Mouse (Mus musculus): ENCODE results near the gene Vwa8. TPM values are rescaled to one million over a fixed set of nuclear protein-coding genes. Genes with fewer than 3 reads are reported as not detected.

The Vwa8 gene
- total and polyA plus RNA-seq, 2 experiments from 2014 or later = 8.1 to 19.5 TPM

DNA sequence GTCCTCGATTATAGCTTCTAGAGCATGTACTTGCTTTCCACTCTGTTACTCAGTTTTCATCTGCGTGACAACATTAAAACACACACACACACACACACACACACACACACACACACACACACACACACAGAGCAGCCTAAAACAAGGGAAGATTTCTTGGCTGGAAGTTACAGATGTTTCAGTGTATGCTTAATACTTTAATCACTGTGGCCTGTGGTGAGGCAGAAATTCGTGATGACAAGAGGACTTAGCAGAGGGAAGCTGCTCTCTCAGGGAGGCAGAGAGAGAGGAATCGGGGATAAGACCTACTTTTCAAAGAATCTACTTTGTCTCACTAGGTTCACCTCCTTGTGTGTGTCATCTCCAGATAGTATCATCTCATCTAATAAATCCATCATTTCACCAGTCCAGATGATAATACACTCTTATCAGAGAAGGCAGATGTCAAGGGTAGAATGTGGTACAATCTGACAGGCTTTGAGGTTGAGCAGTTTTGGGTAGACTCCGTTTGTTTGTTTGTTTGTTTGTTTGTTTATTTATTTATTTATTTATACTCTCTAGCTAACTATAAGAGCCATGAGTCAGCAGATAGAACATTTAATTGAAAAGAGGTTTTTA, 1.2 kb downstream of the Vwa8 start:
- Histone ChIP-seq H3K9ac (replicated peaks; ENCODE audit: low read length, poor library complexity, severe bottlenecking) (no peak overlapping the region), H3K27ac (ENCODE audit: low read depth, low read length) (no peak overlapping the region), H3K4me1 (ENCODE audit: insufficient read depth, low read length) (no peaks in the 10 kb centered on the region), H3K9me3 (ENCODE audit: low read length) (no peaks in the 10 kb centered on the region), H3K27me3 (ENCODE audit: insufficient read depth, low read length) (no peaks in the 10 kb centered on the region), H3K36me3 (ENCODE audit: insufficient read depth, low read length) (no peaks in the 10 kb centered on the region), H3K4me3 (ENCODE audit: low read depth, low read length) (no peak overlapping the region), H3K4me2 (ENCODE audit: low read depth, low read length, poor library complexity, severe bottlenecking) (peak overlapping the region; percentile 84)
- ATAC-seq (ENCODE audit: low FRiP score) = no peak
- 67% methylated on average over 5 of the region's 5 CpGs for WGBS
- TF ChIP-seq CTCF (IDR thresholded peaks at IDR 0.05) = no peak
- peak; percentile 6 for DNase-seq (ENCODE audit: low spot score)

DNA sequence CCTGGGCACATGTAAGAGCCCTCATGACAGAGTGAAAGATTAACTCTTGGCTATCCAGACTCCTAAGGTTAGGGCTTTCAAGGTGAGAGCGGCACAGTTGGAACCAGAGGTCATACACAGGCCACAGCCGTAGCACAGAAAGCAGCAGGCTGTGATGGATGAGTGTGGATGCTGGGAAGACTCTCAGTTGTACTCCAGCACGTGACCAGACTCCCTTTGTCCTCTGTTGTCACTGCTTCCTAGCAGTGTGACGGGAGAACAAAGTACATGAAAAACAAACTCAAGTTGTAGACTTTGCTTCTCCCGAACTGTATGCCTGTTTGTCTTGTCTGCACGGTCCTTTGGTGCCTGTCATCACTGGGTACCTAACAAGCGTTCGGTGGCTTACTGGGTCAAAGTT, 1.8 kb downstream of the Vwa8 start:
- H3K36me3 ChIP-seq (ENCODE audit: insufficient read depth, low read length) = no peaks in the 10 kb centered on the region
- H3K27me3 ChIP-seq (ENCODE audit: insufficient read depth, low read length) = no peaks in the 10 kb centered on the region
- H3K9ac ChIP-seq (replicated peaks; ENCODE audit: low read length, poor library complexity, severe bottlenecking) = no peak overlapping the region
- H3K4me2 ChIP-seq (ENCODE audit: low read depth, low read length, poor library complexity, severe bottlenecking) = 0 out of 2 replicates have a peak overlapping the region, but pooled peaks have one; percentile 4
- no peak for TF ChIP-seq CTCF (IDR thresholded peaks at IDR 0.05)
- ATAC-seq (ENCODE audit: low FRiP score) (no peak), DNase-seq (ENCODE audit: low spot score) (peak; percentile 8)
- no peaks in the 10 kb centered on the region for H3K9me3 ChIP-seq (ENCODE audit: low read length)
- no peak overlapping the region for H3K4me3 ChIP-seq (ENCODE audit: low read depth, low read length)
- H3K27ac ChIP-seq (ENCODE audit: low read depth, low read length) = no peak overlapping the region
- no peaks in the 10 kb centered on the region for H3K4me1 ChIP-seq (ENCODE audit: insufficient read depth, low read length)
- 30% methylated on average over 8 of the region's 8 CpGs for WGBS

DNA sequence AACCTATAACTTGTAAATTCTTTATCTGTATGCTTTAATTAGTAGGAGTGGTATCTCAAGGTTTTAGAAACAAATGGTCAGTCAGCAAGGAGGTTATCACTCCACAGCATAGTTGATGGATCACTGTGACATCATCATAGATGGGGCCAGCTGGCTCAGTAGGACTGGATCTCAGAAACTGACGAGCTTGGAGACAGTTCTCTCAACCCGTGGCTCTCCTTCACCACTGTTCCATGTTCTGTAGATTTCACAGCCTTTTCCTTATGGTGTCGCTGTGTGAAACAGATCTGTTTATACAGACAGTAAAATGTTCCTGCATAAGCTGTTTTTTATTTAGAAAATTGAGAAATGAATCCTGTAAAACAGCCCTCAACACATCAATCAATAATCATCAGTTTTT, 2.5 kb downstream of the Vwa8 start:
- Histone ChIP-seq H3K36me3 (ENCODE audit: insufficient read depth, low read length) (no peaks in the 10 kb centered on the region), H3K9ac (replicated peaks; ENCODE audit: low read length, poor library complexity, severe bottlenecking) (no peak overlapping the region), H3K4me1 (ENCODE audit: insufficient read depth, low read length) (no peaks in the 10 kb centered on the region), H3K27ac (ENCODE audit: low read depth, low read length) (no peak overlapping the region), H3K9me3 (ENCODE audit: low read length) (no peaks in the 10 kb centered on the region), H3K27me3 (ENCODE audit: insufficient read depth, low read length) (no peaks in the 10 kb centered on the region), H3K4me3 (ENCODE audit: low read depth, low read length) (no peak overlapping the region), H3K4me2 (ENCODE audit: low read depth, low read length, poor library complexity, severe bottlenecking) (no peak overlapping the region)
- no peak for DNase-seq (ENCODE audit: low spot score)
- ATAC-seq (ENCODE audit: low FRiP score) = no peak
- 70% methylated on average over 3 of the region's 3 CpGs for WGBS
- TF ChIP-seq CTCF (IDR thresholded peaks at IDR 0.05) = no peak

DNA sequence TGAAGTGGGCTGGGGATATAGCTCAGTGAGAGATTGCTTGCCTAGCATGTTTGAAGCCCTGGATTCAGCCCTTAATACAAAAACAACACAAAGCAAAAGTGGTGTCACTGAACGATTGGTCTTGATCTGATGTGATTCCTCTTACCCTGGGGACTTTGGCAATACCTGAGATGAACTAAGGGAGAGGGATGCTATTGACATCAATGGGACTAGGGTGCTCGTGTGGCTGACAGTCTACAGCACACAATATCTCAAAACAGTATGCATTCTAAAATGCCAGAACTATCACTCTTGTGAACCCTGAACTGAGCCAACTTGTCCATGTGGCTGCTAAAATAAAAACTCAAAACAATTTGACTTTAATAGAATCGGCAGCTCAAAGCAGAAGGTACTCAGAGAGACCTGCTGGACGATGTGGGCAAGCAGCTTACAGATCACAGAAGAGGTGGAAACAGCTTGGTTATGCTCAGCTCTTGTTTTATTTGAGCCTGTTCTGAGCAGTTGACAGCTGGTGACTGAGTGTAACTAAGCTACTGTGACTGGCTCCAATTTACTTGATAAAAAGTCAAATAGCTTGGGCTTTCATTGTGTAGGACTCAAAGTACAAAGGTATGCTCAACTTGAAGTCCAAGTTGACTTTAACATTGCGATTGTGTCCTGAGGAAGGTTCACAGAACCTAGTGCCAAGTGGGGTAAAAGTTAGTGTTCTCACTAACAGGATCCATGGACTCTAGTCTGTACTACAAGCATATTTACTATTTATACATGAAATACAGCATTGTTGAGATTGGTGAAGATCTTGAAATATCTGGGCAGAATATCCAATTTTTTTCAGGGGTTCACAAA, 3.8 kb downstream of the Vwa8 start:
- Histone ChIP-seq H3K27ac (ENCODE audit: low read depth, low read length) (no peak overlapping the region), H3K36me3 (ENCODE audit: insufficient read depth, low read length) (no peaks in the 10 kb centered on the region), H3K4me1 (ENCODE audit: insufficient read depth, low read length) (no peaks in the 10 kb centered on the region), H3K9me3 (ENCODE audit: low read length) (no peaks in the 10 kb centered on the region), H3K27me3 (ENCODE audit: insufficient read depth, low read length) (no peaks in the 10 kb centered on the region), H3K9ac (replicated peaks; ENCODE audit: low read length, poor library complexity, severe bottlenecking) (no peak overlapping the region), H3K4me3 (ENCODE audit: low read depth, low read length) (no peak overlapping the region), H3K4me2 (ENCODE audit: low read depth, low read length, poor library complexity, severe bottlenecking) (no peak overlapping the region)
- ATAC-seq (ENCODE audit: low FRiP score) (no peak), DNase-seq (ENCODE audit: low spot score) (no peak)
- no peak for TF ChIP-seq CTCF (IDR thresholded peaks at IDR 0.05)
- WGBS = 62% methylated on average over 5 of the region's 5 CpGs

DNA sequence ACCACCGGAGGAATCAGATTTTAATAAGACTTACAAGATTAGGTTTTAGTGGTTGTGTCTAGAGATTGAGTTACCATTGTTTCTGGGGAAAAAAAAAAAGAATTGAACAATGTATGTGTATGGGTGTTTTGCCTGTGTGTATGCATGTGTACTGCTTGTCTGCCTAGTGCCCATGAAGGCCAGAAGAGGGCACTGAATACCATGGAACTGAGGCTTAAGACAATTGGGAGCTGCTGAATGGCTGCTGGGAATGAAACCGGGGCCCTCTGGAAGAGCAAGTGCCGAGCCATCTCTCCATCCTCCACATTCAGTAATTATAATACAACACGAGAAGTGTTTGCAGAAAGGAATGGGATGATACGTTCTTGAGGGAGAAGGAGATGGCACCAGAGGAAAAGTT, 12.3 kb downstream of the Vwa8 start:
- Histone ChIP-seq H3K36me3 (ENCODE audit: insufficient read depth, low read length) (no peaks in the 10 kb centered on the region), H3K9me3 (ENCODE audit: low read length) (no peaks in the 10 kb centered on the region), H3K27ac (ENCODE audit: low read depth, low read length) (no peak overlapping the region), H3K4me3 (ENCODE audit: low read depth, low read length) (no peak overlapping the region), H3K27me3 (ENCODE audit: insufficient read depth, low read length) (no peaks in the 10 kb centered on the region), H3K9ac (replicated peaks; ENCODE audit: low read length, poor library complexity, severe bottlenecking) (no peak overlapping the region), H3K4me2 (ENCODE audit: low read depth, low read length, poor library complexity, severe bottlenecking) (no peak overlapping the region), H3K4me1 (ENCODE audit: insufficient read depth, low read length) (no peaks in the 10 kb centered on the region)
- WGBS = 92% methylated on average over 5 of the region's 5 CpGs
- ATAC-seq (ENCODE audit: low FRiP score) (no peak), DNase-seq (ENCODE audit: low spot score) (no peak)
- no peak; the same call in 1 of the 2 replicates for TF ChIP-seq CTCF (IDR thresholded peaks at IDR 0.05)

DNA sequence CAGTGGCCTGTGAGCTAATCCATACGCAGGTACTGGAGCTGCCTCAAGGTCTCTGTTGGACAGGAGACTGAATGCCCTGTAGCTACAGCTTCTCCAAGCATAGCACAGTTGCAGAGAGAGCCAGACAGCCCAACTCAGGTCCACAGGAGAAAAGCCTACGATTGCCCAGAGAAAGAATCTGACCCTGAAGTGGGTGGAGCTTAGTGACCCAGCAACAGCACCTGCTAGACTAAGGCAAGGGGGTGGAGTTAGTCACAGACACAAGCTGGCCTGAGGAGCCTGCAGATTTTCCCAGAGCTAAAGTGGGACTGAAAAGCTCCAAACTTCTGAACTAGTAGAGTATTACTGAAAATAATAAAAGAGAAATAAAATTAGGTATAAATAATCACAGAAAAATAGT, 21.2 kb downstream of the Vwa8 start:
- Histone ChIP-seq H3K27ac (ENCODE audit: low read depth, low read length) (no peak overlapping the region), H3K27me3 (ENCODE audit: insufficient read depth, low read length) (no peaks in the 10 kb centered on the region), H3K4me3 (ENCODE audit: low read depth, low read length) (no peak overlapping the region), H3K9ac (replicated peaks; ENCODE audit: low read length, poor library complexity, severe bottlenecking) (no peak overlapping the region), H3K9me3 (ENCODE audit: low read length) (no peaks in the 10 kb centered on the region; the same call in 1 of the 2 replicates), H3K4me2 (ENCODE audit: low read depth, low read length, poor library complexity, severe bottlenecking) (no peak overlapping the region), H3K36me3 (ENCODE audit: insufficient read depth, low read length) (0 out of 2 replicates have a peak, but pooled peaks cover 4% of the 10 kb centered on the region), H3K4me1 (ENCODE audit: insufficient read depth, low read length) (no peaks in the 10 kb centered on the region)
- DNase-seq (ENCODE audit: low spot score) (no peak), ATAC-seq (ENCODE audit: low FRiP score) (no peak)
- TF ChIP-seq CTCF (IDR thresholded peaks at IDR 0.05) = no peak
- 36% methylated on average over 2 of the region's 2 CpGs for WGBS
